Mouse (Mus musculus) kidney, postnatal 4 days (tissue): ENCODE data around the gene Atxn10.

Experiments
- DNase-seq, 2 experiments: peaks; one replicate each; pipeline ENCODE4 v3.0.0; 2021; ENCODE audit warnings: mixed read lengths in 2 of 2

Gene Atxn10

GRCm38 (mm10) chr15:85479365-85479764 is 143.3 kb downstream of the Atxn10 start:
- DNase-seq: peak in 1 of 2 experiments; percentile 23

GRCm38 (mm10) chr15:85479919-85480318 is 143.9 kb downstream of the Atxn10 start:
- no peak for DNase-seq

- peak; percentile 57 to 73 for DNase-seq
Measured at GRCm38 (mm10) chr15:85480630-85481029, 144.6 kb downstream of the Atxn10 start.

- DNase-seq: no peak
Measured at GRCm38 (mm10) chr15:85488900-85489299, 152.9 kb downstream of the Atxn10 start.

- no peak for DNase-seq
Measured at GRCm38 (mm10) chr15:85489751-85490150, 153.7 kb downstream of the Atxn10 start.

GRCm38 (mm10) chr15:85494163-85494621 is 158.1 kb downstream of the Atxn10 start:
- no peak for DNase-seq

GRCm38 (mm10) chr15:85497548-85497947 is 161.5 kb downstream of the Atxn10 start:
- DNase-seq: no peak

- no peak for DNase-seq
Measured at GRCm38 (mm10) chr15:85497981-85498475, 162.0 kb downstream of the Atxn10 start.

GRCm38 (mm10) chr15:85500267-85500666 is 164.2 kb downstream of the Atxn10 start:
- no peak for DNase-seq

GRCm38 (mm10) chr15:85503127-85503526 is 167.1 kb downstream of the Atxn10 start, which contains the start of gene 7530416G11Rik:
Gene 7530416G11Rik, minus strand, starts transcription at chr15:85503227.
- DNase-seq: no peak

- peak; percentile 38 to 60 for DNase-seq
Measured at GRCm38 (mm10) chr15:85505118-85505925, 169.3 kb downstream of the Atxn10 start.

GRCm38 (mm10) chr15:85506680-85507079 is 170.6 kb downstream of the Atxn10 start:
- no peak for DNase-seq

- no peak for DNase-seq
Measured at GRCm38 (mm10) chr15:85507370-85508014, 171.4 kb downstream of the Atxn10 start.
